Mouse (Mus musculus) gastrocnemius, postnatal 25 days (tissue): ENCODE measurements around the gene Maml2. TPM values are rescaled to one million over a fixed set of nuclear protein-coding genes. Genes with fewer than 3 reads are reported as not detected.
"Not testable (repeated sequence)": the region's sequence is repeated elsewhere in the genome, so short reads cannot be mapped to it uniquely, and the experiment has no call there.

ENCODE experiments used
- DNase-seq: peaks from one replicate; pipeline ENCODE4 v3.0.0; 2022
- total RNA-seq, 2 experiments: library from RNA; stranded (reverse); gene quantifications; 1 replicate in 1 of 2; 2 replicates in 1 of 2; pipeline ENCODE4 v1.2.3; 2021

The Maml2 gene
- total RNA-seq, 2 experiments from 2014 or later: 2.1 to 3.2 TPM

DNA sequence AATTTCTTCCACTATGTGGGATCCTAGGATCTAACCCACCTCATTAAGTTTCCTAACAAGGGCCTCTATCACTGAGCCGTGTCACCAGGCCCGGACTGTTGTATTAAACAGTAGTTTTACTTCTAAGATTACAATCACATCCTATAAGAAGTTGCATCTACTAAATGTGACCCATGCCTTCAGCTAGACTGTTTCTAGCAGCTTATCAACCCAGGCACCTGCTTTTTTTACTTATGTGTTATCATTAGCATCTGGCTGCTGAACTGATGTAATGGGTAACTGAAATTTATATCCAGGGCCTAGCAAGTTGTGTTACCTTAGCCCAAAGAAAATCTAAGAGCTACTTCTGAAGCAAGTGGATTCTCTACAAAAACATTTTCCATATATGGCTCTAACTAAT lies 380.3 kb downstream of the Maml2 start:
- no peak for DNase-seq

DNA sequence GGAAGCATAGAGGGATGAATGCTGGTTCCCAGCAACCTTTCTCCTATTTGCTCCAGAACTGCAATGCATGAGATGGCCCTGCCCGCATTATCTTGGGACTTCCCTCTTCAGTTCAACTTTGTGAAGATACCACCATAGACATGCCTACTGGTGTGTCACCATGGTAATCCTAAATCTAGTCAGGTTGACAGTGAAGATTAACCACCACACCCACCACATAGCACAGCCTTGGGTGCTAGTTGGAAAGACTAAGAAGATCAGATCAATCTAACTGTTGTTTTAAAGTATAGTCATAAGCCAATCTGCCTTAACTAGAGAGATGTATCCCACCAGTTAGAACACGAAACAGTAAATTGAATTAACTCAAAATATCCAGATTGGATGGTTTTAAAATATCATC lies 381.9 kb downstream of the Maml2 start:
- no peak for DNase-seq

DNA sequence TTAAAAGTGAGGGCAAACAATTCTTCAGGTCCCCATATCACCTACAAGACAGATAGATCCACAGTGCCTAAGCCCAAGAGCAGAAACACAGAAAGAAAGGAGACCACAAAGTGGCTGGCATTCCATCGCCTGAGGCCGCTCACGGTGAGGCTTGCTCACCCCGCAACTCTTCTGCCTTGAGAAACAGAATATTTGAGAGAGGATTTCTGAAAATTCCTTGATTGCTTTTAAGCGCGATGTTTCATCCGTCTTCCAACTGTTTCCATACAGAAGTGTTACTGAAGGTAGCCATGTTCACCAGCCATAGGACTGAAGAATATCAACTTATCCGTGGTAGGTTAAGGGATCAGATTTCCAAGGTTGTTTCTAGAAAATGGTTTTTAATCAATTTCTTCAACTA lies 383.4 kb downstream of the Maml2 start:
- DNase-seq: no peak

DNA sequence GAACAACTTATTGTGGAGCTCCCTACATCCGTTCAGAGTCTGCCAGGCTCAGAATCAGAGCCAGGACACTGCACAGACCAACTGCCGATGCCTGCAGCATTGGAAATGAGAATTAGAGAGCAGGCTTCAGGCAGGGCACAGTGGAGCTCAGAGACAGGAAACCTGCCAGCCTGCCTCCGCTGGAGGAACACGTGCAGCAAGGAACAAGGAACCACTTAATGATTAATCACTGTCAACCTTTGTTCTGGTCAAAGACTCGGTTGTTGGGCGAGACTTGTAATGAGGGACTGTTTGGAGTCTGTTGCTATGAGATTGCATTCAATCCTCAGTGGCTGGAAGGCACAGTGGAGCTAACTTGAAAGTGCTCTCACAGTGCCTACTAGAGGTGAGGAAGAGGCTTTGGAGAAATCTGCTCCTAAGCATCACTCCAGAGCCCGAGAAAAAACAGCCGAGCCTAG lies 383.9 kb downstream of the Maml2 start:
- peak; percentile 44 for DNase-seq

DNA sequence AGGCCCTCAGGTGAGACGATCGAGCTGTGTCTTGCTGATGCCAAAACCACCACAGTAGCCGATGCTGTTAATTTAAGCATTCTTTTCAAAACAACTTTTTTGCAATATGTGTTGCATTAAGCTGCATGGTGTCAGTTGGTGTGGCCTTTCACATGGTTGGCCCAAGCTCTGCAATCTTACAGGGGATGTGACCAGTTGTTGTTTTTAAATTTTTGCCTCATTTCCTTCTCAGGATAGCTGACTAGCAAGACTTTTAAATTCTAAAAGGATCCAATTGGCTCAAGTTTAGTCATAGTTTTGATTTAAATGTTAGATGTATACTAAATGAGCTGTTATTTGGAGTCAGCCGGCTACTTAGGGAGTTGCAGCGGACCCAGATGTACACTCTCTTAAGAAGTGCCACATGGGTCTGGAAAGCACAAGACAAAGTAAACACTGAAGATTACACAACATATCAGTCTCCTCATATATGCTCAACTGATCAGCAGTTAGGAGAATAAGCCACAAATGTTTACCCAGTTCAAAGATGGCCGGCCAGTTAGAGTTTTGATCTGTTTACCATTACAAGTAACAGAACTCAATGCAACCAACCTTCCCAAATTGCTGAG lies 386.7 kb downstream of the Maml2 start:
- DNase-seq: no peak

DNA sequence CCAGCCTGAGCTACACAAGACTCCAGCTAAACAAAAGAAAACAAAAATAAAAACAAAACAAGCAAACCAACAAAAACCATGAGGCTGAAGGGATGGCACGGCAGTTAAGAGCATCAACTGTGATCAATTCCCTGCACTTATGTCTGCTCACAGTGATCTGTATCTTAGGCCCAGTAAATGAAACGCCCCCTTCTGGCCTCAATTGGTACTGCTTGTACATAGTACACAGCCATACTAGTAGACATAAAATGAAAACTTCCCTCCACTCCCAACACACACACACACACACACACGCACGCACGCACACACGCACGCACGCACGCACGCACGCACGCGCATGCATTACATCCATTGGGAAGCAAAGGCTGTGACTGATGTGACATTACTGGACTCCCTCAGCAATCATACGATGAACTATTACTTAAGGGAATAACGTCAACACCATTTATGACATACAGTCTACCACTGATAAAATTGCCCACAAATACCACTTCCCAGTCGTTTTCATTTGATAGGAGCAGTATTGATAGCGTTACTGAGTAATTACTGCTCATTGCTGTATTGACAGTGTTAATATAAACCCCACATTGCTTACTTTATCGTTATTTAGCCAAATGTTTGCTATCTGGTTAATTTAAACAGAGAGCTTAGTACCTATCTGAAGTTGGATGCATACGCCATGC lies 389.4 kb downstream of the Maml2 start:
- DNase-seq: no peak

DNA sequence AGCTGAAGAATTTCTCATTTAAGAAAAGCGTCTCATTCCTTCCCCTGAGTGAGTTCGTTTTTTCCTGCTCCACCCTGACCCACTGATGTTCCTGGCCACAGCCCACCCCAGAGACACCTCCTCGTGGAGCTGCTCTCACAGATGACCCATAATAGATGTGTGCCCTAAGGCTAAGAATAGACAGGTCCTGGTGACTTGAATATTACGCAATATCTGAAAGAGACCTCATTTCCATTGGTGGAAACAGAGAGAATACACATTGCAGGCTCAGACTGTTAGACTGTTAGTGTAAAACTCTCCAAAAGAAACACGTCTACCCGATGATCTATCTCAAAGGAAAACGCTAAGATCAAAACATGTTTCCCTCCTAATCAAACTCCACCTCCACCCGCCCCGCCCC lies 391.2 kb downstream of the Maml2 start:
- no peak for DNase-seq

DNA sequence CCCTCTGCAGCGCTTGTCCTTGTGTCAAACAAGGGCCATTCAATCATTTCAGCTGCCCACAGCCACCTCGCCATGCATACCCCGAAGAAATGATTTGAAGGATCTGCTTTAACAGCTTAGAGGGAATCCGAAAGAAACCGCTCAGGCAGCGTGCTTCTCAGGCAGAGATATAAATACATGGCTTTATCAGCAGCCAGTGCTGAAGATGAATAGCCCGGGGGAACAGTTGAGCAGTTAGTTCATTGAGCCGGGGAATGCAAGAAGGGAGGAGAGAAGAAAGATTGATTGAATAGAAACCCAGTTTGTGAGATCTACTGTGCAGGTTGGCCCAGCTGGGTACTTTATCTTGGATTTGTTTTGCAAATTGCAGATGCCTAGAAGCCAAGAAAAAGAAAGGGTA lies 392.6 kb downstream of the Maml2 start:
- DNase-seq: no peak

DNA sequence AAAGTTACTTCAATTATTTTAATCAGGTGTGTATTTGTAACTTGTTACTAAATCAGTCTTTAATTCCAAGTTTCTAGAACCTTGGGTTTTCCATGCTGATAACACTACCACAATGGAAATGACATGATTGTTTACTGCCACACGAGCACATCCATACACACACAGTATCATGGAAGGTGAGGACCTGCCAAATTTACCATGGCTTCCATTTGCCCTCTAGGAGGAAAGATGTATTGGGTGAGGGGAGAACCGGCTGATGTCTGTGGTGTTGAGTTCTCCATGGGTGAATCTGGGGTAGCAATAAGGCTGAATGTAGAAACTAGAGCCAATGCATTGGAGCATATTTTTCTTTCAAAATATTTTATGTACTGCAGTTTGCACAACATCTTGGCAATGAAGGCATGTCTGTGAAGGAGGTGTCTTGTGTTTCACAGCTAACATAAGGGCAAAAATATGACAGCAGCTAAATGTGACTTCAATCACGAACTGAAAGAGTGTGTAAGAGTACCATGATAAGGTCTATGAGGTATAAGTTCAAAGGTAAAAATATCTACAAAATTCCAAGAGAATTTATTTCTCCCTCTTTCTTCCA lies 396.0 kb downstream of the Maml2 start:
- no peak for DNase-seq

DNA sequence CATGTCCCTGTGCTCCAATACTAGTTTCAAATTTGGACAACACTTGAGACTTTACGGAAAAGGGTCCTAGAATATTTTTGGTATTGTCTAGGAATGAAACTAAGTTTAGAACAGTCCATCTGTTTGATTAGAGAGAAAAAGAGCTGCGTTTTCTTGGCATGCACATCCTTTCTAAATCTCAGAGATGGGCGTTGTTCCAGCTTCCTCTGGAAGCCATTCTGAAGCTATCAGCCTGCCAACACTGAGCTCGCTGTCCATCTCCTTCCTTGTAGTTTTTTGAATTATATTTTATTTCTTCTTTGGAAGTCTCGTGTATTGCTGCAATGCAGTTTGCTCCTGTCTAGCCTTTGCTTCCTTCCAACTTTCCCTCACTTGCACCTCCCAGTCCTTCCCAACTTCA lies 396.5 kb downstream of the Maml2 start:
- peak; percentile 35 for DNase-seq

DNA sequence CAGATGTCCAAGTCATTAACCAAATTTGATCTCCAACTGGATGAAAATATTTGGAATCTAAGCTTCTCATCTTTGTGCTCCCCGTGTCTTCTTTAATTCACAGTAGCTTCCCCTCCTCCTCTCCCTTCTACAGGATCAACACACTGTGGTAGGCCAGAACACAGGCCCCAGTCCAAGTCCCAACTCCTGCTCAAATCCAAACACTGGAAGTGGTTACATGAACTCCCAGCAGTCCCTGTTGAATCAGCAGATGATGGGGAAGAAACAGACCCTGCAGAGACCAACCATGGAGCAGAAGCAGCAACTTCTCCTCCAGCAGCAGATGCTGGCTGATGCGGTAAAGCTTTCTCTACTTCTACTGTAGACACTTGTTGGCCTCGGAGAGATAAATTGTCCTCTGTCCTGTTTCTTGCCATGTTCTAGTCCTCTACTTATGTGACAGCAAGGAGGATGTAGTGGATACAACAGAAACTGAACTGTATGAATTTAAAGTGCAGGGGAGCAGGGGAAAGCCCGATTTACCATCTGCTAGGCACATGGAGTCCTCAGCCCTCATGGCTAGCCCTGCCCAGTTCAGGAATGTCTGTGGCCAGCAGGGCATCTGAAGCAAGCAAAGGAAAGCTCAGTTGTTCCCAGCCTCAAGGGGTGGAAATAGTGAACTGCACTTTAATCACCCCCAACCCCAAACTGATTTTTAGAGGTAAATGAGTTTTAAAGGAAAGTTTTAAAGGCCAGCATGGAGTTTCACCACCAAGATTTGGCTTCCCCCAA lies 399.5 kb downstream of the Maml2 start:
- DNase-seq: peak; percentile 21

DNA sequence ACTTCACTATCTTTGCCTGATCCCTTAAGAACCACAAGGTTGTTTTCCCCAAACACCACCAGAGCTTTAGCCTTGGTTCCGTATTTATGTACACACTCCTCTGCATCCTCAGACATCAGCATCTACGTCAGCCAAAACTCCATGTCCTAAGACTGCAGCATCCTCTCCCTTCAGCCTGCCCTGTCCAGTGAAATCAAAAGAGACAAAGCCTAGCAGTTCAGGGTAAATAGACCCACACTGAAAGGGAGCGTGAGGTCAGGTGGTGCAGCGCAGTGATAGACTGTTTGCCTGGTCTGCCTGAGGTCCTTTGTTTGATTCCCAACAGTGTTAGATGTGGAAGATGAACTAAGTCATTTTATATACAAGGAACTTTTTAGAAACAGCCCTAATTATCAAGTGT lies 400.1 kb downstream of the Maml2 start:
- DNase-seq: no peak

DNA sequence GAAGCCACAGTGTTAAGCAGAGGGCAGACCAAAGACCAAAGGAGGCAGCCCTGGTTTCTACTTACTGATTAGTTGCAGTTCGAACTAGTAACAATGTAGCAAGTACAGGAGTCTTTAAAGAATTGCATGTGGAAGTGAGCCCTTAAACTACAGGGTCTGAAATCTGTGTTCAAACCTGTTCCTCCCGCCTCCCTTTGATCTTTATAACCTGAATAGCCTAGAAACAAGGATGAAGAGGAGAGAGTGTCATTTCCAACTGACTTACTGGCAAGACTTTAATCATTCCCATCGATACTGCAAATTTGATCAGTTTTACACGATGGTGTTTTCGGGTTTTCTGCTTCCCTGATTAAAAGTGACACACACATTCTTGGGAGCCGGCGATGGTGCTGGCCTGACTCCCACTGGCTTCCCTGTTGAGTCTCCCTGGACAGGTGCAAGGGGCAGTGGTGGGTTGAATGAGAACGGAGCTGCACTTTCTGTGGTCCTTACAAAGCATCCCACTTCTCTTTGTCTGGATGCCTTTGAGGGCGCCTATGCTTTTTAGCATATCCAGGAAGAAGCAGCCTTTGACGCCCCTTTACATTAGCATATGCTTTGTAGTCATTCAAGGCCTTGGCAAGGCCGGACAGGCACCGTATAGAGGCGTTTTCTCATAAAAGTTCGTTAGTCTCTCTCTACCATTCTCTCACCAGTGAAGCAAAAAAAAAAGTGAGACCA lies 401.5 kb downstream of the Maml2 start:
- DNase-seq: no peak

DNA sequence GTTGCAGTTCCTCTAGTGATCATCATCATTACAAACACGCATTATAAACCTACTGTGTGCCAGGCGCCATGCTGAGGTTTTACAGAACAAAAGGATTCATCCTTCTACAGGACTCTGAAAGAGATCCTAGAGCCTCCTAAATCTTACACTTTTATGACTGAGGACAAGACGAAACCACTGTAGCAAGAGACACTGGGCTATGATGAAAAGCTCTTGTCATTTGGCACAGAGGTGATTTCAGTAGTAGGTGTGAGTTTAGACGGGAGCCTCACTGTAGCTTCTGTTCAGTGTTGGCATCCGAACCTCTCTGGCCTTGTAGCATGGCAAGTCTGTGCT lies 402.0 kb downstream of the Maml2 start:
- no peak for DNase-seq

DNA sequence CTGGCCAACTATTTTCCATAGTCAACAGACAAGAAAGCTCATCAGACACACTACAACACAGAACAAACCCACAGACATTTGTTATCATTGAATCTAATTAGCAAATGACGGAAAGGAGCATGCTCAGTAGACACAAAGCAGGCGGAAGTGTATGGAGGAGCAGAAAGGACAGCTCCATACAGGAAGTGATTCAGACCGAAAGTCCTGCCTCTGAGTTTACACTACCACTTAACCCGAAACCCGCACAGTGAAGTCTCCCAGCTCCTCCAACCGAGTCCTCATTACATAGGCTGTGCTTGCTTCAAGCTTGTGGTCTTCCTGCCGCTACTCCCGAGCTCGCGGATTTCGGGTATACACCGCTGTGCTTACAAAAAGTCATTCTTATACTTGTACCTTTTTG lies 404.0 kb downstream of the Maml2 start:
- no peak for DNase-seq

DNA sequence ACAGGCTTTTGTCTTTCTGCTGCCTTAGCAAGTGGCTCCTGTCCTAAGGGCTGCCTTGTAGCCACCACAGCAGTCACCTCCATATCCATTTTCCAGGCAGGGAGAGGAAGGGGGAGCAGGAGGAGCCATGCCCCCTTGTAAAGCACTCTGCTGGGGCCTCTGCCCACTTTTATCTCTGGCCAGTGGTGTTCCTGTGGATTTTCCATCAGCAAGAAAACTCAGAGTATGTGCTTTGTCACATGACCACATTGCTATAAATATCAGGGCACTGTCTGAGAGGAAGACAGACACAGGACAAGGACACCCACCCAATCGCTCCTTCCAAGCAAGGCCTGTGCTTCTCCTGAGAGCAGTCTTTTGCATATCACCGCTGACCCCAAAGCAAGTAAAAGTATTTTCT lies 405.3 kb downstream of the Maml2 start:
- DNase-seq: no peak

DNA sequence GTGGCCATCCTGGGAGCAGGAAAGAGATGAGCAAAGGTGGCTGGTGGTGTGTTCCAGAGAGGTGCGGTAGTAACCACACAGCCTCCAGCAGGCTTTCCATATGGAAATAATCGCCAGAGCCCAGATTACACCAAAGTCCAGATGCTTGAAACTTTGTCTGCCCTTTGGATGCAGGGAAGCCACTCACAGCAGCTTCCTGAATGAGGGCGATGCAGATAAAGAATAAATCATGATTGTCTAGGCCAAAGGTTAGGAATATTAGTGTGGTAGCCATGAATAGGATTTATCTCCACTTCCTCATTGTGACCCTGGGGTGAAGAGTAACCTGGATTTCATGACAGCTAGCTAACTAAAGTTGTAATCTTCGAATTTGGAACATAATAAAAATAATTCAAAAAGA lies 407.2 kb downstream of the Maml2 start:
- DNase-seq: no peak

DNA sequence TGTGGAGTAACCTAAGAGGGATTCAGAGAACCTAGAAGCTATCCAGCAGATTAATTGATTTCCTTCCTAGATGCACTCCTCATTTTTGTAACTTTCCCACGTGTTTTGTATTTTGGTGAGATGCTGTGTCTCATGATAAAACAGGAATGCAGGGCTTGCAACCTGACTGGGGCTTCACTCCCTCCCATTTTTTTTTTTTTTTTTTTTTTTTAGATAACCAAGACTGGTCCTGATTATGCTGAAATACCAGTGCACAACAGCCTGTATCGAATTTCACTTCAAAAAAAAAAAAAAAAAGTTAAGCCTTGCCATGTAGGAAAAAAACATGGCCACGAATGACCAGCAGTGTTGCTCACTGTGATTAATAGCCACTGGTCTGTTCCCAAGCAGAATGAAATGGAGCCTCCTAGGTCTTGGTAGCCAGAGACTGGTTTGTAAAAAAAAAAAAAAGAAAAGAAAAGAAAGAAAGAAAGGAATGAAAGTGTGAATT lies 409.4 kb downstream of the Maml2 start:
- DNase-seq: no peak

DNA sequence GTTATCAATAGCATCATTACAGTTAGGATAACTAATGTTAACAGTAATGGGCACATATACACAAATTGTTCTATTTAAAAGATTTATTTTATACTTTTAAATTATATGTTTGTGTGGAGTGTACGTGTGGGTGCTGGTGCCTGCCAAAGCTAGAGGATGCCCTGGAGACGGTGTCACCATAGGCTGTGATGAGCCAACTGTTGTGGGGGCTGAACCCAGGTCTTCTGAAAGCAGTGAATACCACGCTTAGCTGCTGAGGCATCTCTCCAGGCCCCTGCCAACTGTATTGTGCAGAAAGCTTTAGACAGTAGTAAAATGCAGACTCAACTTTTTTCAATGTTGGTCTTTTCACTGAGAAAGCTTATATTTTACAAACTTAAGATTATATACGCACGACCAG lies 411.7 kb downstream of the Maml2 start:
- DNase-seq: no peak

DNA sequence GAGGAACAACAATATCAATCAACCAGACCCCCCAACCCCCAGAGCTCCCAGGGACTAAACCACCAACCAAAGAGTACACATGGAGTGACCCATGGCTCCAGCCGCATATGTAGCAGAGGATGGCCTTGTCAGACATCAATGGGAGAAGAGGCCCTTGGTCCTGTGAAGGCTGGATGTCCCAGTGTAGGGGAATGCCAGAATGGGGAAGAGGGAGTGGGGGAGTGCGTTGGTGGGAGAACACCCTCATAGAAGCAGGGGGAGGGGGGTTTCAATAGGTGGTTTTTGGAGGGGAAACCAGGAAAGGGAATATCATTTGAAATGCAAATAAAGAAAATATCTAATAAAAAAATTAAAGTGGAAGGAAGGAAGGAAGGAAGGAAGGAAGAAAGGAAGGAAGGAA lies 418.1 kb downstream of the Maml2 start:
- DNase-seq: not testable (repeated sequence)

DNA sequence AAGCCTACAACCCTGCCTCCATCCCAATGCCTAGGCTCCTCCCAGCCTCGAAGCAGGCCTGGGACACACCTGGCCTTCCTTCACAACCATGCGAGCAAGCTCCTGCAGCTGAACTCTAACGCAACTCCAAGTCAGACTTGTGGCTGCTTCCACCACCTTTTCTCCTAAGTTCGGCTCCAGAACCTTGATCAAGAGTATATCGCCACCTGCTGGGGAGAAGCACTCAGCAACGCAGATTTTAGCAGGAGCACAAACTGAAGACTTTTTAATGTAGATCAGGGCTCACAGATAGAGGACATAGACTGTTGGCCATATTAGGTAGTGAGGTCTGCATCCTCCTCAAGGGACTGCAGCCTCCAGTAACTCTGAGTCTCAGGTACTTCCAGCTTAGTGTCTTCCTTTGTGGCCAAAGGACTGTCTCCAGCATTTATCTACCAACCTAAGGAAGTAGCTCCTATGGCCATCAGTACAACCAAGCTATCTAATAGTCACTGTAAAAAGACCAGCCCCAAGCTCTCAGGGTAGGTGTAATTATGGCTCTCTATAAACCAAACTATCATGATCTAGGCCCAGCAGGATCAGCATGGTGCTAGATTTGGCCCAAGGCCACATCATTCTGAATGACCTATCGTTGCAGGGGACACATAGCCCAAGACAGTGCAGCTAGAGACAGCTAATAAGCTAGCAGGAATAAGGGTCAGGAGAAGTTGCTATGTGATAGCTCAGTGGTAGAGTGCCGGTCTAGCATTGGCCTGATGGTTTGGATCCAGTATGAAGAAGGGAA lies 418.8 kb downstream of the Maml2 start:
- DNase-seq: peak; percentile 40

DNA sequence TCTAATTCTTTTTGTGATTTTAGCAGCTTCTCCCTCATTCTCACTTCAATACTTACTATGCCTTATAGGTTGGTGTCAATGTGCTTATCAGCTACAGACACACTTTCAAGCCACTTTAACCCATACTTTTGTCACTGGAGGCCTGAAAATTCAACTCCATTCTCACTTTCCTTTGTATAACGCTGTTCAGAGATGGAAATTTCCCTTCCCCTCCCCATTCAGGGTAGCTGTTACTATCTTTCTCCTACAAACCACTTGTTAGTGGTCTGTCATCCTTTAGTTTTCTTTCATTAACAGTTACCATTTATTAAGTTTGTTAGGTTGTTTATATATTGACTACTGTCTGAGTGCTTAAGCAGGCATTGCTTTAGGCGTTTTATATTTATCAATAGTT lies 450.6 kb downstream of the Maml2 start, which contains the start of gene Mtmr2:
Gene Mtmr2, plus strand, starts transcription at position 7 of the 394 bp plus-strand sequence.
- no peak for DNase-seq
